19 mouse cellular contexts compared by ENCODE assay signal in genomic region chr10:40719062-40719461, GRCm38 (mm10). TPM values are rescaled to one million over a fixed set of nuclear protein-coding genes. Genes with fewer than 3 reads are reported as not detected.
DNase-seq lines count a peak whose midpoint lies in the region; ATAC-seq and TF ChIP-seq lines count a peak whose summit lies in the region.
"Had no signal": no experiment of that assay in that cellular context is flagged by ENCODE, and none has a peak within 500 bp of the region (broad histone marks: within the 10 kb centered on the region; RNA-seq: fewer than 3 reads in every experiment).

No protein-coding gene starts in this region.

- no peak overlapping the region for H3K27ac ChIP-seq in hindbrain, postnatal 0 days
- no peak overlapping the region for H3K27ac ChIP-seq in hindbrain, embryonic 14.5 days
- H3K27ac ChIP-seq in lung, embryonic 14.5 days (ENCODE audit: low read depth), result no peak overlapping the region
- H3K27ac ChIP-seq in limb, embryonic 10.5 days, result no peak overlapping the region
- H3K27ac ChIP-seq: heart, embryonic 13.5 days; liver, embryonic 15.5 days; stomach, embryonic 15.5 days had no signal

- no peak for ATAC-seq in hindbrain, postnatal 0 days
- no peak for ATAC-seq in hindbrain, embryonic 14.5 days (ENCODE audit: low FRiP score)
- no peak for ATAC-seq in lung, embryonic 14.5 days (ENCODE audit: insufficient read depth)
- ATAC-seq: forebrain, embryonic 16.5 days had no signal

- H3K9ac ChIP-seq in hindbrain, postnatal 0 days (replicated peaks; ENCODE audit: low read length), result no peak overlapping the region
- no peak overlapping the region for H3K9ac ChIP-seq in hindbrain, embryonic 14.5 days
- H3K9ac ChIP-seq in lung, embryonic 14.5 days, result no peak overlapping the region
- H3K9ac ChIP-seq: heart, embryonic 13.5 days; liver, embryonic 15.5 days; stomach, embryonic 15.5 days had no signal

- 0 out of 2 replicates have a peak, but pooled peaks cover 3% of the 10 kb centered on the region for H3K4me1 ChIP-seq in hindbrain, postnatal 0 days (ENCODE audit: insufficient read depth, low read length)
- 0 out of 2 replicates have a peak, but pooled peaks cover 4% of the 10 kb centered on the region for H3K4me1 ChIP-seq in hindbrain, embryonic 14.5 days (replicated peaks; ENCODE audit: control insufficient read depth, insufficient read depth, low read length)
- no peaks in the 10 kb centered on the region; the same call in 1 of the 2 replicates for H3K4me1 ChIP-seq in lung, embryonic 14.5 days (ENCODE audit: insufficient read depth)
- peaks cover 19% of the 10 kb centered on the region for H3K4me1 ChIP-seq in limb, embryonic 10.5 days
- H3K4me1 ChIP-seq: liver, embryonic 15.5 days; stomach, embryonic 15.5 days had no signal

- WGBS in hindbrain, postnatal 0 days, result 55% methylated on average over 6 of the region's 6 CpGs
- 68% methylated on average over 6 of the region's 6 CpGs for WGBS in hindbrain, embryonic 14.5 days
- 39% methylated on average over 6 of the region's 6 CpGs for WGBS in lung, embryonic 14.5 days
- 67% methylated on average over 6 of the region's 6 CpGs for WGBS in limb, embryonic 10.5 days

- DNase-seq in hindbrain, postnatal 0 days (ENCODE audit: low spot score), result peak; percentile 37
- DNase-seq in hindbrain, embryonic 14.5 days (ENCODE audit: low spot score), result no peak
- peak; percentile 44 for DNase-seq in lung, embryonic 14.5 days
- DNase-seq in lung, postnatal 25 days (ENCODE audit: low spot score), result no peak
- DNase-seq in brain, adult 2 months (ENCODE audit: low read depth, low spot score), result peak; percentile 75
- peak; percentile 20 for DNase-seq in limb, embryonic 10.5 days (ENCODE audit: low spot score)
- no peak for DNase-seq in lung, postnatal 14 days
- DNase-seq: cerebellum, adult 11 months; gastrocnemius, postnatal 10 days; kidney, adult 9 months; thymus, postnatal 4 days had no signal

- no peak overlapping the region for H3K4me2 ChIP-seq in hindbrain, postnatal 0 days (ENCODE audit: low read depth, low read length)
- no peak overlapping the region for H3K4me2 ChIP-seq in hindbrain, embryonic 14.5 days (replicated peaks)
- no peak overlapping the region for H3K4me2 ChIP-seq in lung, embryonic 14.5 days
- H3K4me2 ChIP-seq: heart, embryonic 13.5 days; liver, embryonic 15.5 days; stomach, embryonic 15.5 days had no signal

- no peaks in the 10 kb centered on the region for H3K36me3 ChIP-seq in hindbrain, postnatal 0 days (ENCODE audit: insufficient read depth, low read length)
- no peaks in the 10 kb centered on the region for H3K36me3 ChIP-seq in hindbrain, embryonic 14.5 days (replicated peaks; ENCODE audit: control insufficient read depth, insufficient read depth)
- H3K36me3 ChIP-seq in lung, embryonic 14.5 days (ENCODE audit: insufficient read depth), result no peaks in the 10 kb centered on the region
- H3K36me3 ChIP-seq in limb, embryonic 10.5 days, result no peaks in the 10 kb centered on the region
- H3K36me3 ChIP-seq: heart, embryonic 13.5 days; liver, embryonic 15.5 days; stomach, embryonic 15.5 days had no signal

- no peak overlapping the region for H3K4me3 ChIP-seq in hindbrain, postnatal 0 days (ENCODE audit: low read length)
- H3K4me3 ChIP-seq in hindbrain, embryonic 14.5 days (replicated peaks; ENCODE audit: low read length), result no peak overlapping the region
- no peak overlapping the region for H3K4me3 ChIP-seq in lung, embryonic 14.5 days (ENCODE audit: low read depth, low read length)
- H3K4me3 ChIP-seq in limb, embryonic 10.5 days, result no peak overlapping the region
- H3K4me3 ChIP-seq: heart, embryonic 13.5 days; liver, embryonic 15.5 days; stomach, embryonic 15.5 days had no signal

- no peaks in the 10 kb centered on the region for H3K9me3 ChIP-seq in hindbrain, postnatal 0 days (ENCODE audit: low read length)
- H3K9me3 ChIP-seq in hindbrain, embryonic 14.5 days (ENCODE audit: control insufficient read depth, low read length), result no peaks in the 10 kb centered on the region
- no peaks in the 10 kb centered on the region for H3K9me3 ChIP-seq in lung, embryonic 14.5 days (ENCODE audit: low read depth, low read length)
- H3K9me3 ChIP-seq in limb, embryonic 10.5 days (replicated peaks), result no peaks in the 10 kb centered on the region
- H3K9me3 ChIP-seq: heart, embryonic 13.5 days; liver, embryonic 15.5 days; megakaryocyte, embryonic 14.5 days; stomach, embryonic 15.5 days had no signal

- H3K27me3 ChIP-seq in hindbrain, postnatal 0 days (ENCODE audit: insufficient read depth, low read length), result no peaks in the 10 kb centered on the region
- no peaks in the 10 kb centered on the region for H3K27me3 ChIP-seq in hindbrain, embryonic 14.5 days (ENCODE audit: control insufficient read depth, insufficient read depth, low read length)
- no peaks in the 10 kb centered on the region for H3K27me3 ChIP-seq in lung, embryonic 14.5 days (ENCODE audit: insufficient read depth, low read length)
- H3K27me3 ChIP-seq in limb, embryonic 10.5 days (ENCODE audit: low read depth, poor library complexity, severe bottlenecking), result no peaks in the 10 kb centered on the region
- H3K27me3 ChIP-seq: CH12.LX; heart, embryonic 13.5 days; liver, embryonic 15.5 days; stomach, embryonic 15.5 days had no signal

- TF ChIP-seq CTCF in hindbrain, postnatal 0 days (IDR thresholded peaks at IDR 0.05; ENCODE audit: low read depth), result no peak
- no peak for TF ChIP-seq CTCF in lung, embryonic 14.5 days (IDR thresholded peaks at IDR 0.05; ENCODE audit: low read depth)

RNA-seq across cellular contexts. Expression of gene Mettl24, which starts 36.0 kb away (rescaled TPM):
- 0.14 TPM in 1 of 2 replicates, not detected in the other for total RNA-seq in hindbrain, postnatal 0 days (2014; rRNA removed)
- 1.1 TPM in 2 replicates for polyA plus RNA-seq in hindbrain, postnatal 0 days (2015; fragmentation: Nextera tagmentation; extraction: Ambion mirVana)
- 0.33 and 0.76 TPM in 2 replicates for polyA plus RNA-seq in hindbrain, embryonic 14.5 days (2014; fragmentation: Nextera tagmentation; extraction: Ambion mirVana)
- 3.5 and 3.6 TPM in 2 replicates for polyA plus RNA-seq in lung, embryonic 14.5 days (2014; fragmentation: Nextera tagmentation; extraction: Ambion mirVana)
- 1.6 and 1.8 TPM in 2 replicates for polyA plus RNA-seq in limb, embryonic 10.5 days (2016; fragmentation: Nextera tagmentation; extraction: Ambion mirVana)
- total RNA-seq: CH12.LX; hematopoietic stem cell, adult 5-6 weeks; monocyte, adult 5-6 weeks had no signal

Comparison
In these comparisons a context has a peak if more than half of its experiments do, and no peak if none do; other contexts are left out.
1. DNase-seq: peak in hindbrain, postnatal 0 days (single experiment), lung, embryonic 14.5 days (single experiment), brain, adult 2 months (single experiment) and limb, embryonic 10.5 days (single experiment); none in hindbrain, embryonic 14.5 days (single experiment), lung, postnatal 25 days (single experiment) and lung, postnatal 14 days (single experiment).